Mouse (Mus musculus) left cerebral cortex, adult 11 months (tissue): ENCODE data around the gene Usp35.

ENCODE experiments used
- DNase-seq: peaks from one replicate; pipeline ENCODE4 v3.0.0; 2022; ENCODE audit warnings: low spot score

Usp35 gene

DNA sequence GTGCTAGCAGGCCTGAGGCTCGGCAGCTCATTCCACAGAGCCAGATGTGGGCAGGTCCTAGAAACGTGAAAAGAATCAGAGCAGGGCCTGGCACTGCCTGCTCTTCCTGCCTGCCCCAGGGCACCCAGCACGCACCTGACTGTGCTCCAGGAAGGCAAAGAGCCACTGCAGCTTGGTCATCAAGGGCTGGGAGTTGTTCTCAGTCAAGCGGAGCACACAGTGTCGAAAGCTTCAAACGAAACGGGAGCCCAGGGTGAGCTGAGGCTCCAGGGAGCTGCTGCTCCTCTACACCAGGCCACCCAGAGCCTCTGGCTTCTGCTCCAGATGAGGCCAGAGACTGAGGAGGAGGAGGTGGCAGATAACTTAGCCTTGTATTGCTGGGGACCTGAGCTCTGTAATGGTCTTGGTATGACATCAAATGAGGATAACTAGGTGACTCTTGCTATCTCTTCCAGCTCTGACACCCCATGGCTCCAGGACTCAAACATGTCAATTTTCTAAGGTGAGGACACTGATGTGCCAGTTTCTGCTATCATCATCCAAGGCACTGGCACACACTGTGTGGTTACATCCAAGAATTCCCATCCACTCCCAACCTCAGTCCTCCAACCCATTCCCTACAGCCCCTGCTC is 18.3 kb downstream of the Usp35 start:
- DNase-seq, result no peak

GRCm38 (mm10) chr7:97312856-97313255 is 19.0 kb downstream of the Usp35 start:
- no peak for DNase-seq

- DNase-seq, result no peak
These were observed 19.6 kb downstream of the Usp35 start for GRCm38 (mm10) chr7:97312196-97312595.

DNA sequence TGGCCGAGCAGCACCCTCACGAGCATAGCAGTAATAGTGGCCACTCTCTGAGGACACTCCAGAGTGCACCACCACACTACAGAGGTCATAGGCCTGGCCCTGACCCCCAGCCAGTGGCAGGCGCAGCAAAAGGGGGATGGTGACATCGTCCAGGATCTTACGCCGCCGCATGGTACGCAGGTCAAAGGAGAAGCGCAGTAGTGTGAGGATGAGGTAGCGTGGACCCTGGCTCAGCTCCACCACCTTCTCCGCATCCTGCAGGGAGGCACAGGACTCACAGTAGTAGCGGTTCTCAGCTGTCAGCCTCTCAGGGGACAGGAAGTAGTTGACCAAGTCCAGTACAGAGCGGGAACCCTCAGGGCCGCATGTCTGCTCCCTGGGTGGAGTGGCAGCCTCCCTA is 20.2 kb downstream of the Usp35 start:
- DNase-seq, result no peak

DNA sequence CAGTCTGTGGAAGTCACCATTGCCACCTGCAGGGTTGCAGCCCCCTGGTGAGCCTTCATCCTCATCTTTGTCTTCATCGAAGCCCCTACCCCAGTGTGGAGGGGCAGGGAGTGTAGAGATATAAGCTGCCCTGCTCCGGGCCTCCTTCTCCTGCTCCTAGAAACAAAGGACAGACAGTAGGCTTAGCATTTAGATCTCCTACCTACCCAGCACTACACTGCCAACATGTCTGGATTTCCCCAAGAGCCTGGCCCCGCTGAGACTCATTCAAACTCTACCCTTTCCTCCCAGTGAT is 21.5 kb downstream of the Usp35 start:
- DNase-seq, result no peak

GRCm38 (mm10) chr7:97309461-97310340 is 22.1 kb downstream of the Usp35 start:
- DNase-seq, result no peak

DNA sequence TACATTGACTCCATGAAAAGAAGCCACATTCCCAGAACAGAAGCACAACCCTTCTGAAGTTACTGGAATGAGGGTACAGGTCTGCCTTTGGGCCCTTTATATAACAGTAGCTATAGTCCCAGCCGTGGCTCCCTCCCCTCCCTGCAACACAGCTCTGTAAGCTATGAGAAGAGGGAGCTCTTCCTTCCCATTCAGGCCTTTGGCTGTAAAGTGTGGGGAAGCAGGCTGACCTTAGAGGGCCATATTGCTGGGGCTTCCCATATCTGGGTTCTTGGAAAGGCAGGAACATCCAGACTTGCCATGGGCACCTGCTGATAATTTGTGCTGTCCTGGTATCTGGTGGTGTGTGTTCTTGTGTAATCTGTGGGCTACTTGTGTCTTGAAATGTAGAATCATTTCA is 24.3 kb downstream of the Usp35 start:
- no peak for DNase-seq

- DNase-seq, result no peak
These were observed 25.0 kb downstream of the Usp35 start for GRCm38 (mm10) chr7:97306813-97307212.

GRCm38 (mm10) chr7:97305206-97305605 is 26.6 kb downstream of the Usp35 start:
- no peak for DNase-seq

DNA sequence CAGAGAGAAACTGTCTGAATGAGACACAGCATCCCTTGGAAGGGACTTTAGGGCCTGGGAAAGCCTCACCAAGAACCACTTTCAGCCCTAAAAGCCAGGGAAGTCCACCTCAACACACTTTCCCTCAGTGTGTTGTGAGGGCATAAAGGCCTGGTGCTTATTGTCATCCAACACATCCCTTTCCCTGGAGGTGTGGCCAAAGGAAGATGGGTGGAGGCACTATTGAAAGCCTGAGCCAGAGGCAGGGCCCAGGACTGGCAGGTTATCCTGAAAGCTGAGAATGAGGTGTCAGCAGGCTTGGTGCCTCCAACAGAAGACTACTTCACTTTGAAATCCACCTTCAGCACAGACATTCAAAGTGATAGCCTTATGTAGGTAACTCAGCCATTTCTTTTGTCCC is 27.3 kb downstream of the Usp35 start:
- no peak for DNase-seq

DNA sequence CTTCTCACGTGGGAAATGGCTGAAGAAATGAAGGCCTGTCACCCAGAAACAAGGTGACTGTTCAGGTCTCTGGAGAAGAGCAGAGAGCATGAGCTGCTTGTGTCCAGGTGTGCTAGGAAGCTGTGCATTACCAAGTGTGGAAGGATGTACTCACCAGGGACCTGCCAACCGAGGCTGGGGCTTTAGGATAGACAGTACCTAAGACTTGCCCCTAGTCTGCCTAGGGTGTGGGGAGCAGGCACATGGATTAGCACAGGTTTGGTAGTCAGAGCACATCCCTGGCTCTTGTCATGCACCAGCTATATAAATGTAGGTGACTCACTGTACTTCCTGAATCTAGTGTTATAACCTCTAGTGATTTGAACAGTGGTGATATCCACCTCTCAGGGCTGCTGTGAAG is 28.2 kb downstream of the Usp35 start:
- no peak for DNase-seq

GRCm38 (mm10) chr7:97302876-97303275 is 28.9 kb downstream of the Usp35 start:
- DNase-seq, result no peak

DNA sequence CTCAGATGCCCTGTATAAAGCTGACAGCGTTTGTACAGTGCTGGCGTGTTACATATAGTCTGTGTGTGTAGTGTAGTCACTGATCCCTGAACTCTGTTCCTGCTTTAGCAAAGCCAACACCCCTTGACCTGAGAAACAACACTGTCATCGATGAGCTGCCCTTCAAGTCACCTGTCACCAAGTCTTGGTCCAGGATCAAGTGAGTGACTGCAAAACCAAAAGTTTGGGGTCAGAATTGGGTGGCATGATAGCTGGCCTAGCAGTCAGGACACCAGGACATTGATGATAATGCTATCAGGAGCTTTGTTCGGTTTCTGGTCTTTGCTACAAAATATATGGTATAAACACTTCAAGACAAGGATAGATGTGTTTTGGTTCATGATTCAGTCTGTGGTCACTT is 29.6 kb downstream of the Usp35 start:
- DNase-seq, result no peak

- no peak for DNase-seq
These were observed 30.5 kb downstream of the Usp35 start for GRCm38 (mm10) chr7:97301321-97301720.

GRCm38 (mm10) chr7:97300914-97301313 is 30.9 kb downstream of the Usp35 start:
- DNase-seq, result no peak

DNA sequence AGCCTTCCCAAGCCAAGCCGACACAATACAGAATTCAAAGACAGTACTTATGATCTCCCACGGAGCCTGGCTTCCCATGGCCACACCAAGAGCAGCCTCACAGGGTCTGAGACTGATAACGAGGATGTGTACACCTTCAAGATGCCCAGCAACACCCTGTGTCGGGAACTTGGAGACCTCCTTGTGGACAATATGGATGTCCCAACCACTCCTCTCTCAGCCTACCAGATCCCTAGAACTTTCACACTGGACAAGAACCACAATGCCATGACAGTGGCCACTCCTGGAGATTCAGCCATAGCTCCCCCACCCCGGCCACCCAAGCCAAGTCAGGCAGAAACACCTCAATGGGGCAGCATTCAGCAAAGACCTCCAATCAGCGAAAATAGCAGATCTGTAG is 32.9 kb downstream of the Usp35 start:
- DNase-seq, result no peak

DNA sequence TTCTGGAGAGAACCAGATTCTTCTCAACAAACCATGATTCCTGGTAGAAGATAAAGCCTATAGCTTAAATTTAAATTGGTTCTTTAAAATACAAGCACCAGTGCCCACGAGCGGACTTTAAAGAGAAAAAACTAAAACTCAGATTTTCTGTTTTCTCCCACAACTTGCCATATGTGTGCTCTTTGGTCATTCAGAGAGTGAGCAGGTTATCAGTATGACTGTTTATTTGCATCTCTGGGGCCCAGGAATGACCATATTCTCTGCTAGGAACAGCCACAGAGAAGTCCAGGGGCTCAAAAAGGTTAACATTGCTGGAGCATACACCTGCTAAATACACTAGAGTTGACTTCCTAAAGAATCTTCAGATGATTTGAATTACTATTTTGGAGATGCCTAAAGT is 33.5 kb downstream of the Usp35 start:
- no peak for DNase-seq

- peak; percentile 65 for DNase-seq
These were observed 34.4 kb downstream of the Usp35 start for GRCm38 (mm10) chr7:97297466-97297865.

DNA sequence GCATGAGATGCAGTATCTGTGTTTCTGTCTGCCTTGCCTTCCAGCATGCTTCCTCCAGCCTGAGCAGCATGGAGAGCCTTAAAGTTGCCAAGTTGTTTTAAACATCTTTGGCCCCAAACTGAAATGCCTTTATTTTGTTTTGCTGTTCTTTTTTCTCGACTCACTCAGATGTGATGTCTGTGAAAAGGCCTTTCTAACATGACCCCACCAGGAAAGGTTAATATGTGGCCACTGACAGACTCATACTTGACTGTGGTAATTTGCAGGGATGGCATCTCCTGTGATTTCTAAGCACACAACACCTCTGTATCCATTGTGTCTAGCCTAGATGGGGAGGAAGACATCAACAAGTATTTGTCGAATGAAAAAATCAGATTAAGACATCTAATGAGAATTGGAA is 34.8 kb downstream of the Usp35 start:
- no peak for DNase-seq

- no peak for DNase-seq
These were observed 60.8 kb downstream of the Usp35 start for GRCm38 (mm10) chr7:97271068-97271467.

DNA sequence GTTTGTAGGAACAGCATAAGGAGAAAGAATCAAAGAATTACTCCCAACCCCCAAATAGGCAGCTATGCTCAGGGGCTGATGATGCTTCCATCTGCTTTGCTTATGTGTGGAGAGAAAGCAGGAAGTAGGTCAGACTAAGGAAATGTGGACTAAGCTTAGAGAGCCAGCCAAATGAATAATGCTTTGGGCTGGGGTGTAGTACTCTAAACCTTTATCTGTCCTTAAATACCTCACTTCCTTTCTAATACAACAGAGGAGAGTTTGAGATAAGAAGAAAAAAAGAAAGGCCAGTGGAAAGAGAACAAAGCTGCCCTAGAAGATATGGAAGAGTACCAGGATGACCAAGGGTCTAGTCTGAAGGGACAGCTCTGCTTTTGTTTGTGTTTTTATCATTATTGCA is 61.5 kb downstream of the Usp35 start:
- DNase-seq, result no peak

DNA sequence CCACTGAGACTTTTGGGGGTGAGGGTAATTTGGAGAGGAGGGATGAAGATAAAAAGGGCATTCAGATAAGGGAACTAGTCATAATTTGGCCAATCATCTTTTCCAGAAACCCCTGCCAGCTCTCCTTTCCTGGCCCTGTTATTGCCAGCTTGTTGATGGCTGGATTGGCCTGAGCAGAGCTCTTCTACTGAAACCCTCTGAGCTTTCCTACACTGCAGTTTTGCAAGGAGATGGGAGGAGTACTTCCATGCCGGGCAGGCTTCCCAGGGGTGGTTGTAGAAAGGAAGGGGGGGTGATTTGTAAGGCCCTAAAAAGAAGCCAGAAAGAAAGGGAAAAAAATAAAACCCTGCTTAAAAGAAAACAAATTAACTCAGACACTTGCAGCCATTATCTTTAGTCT is 69.3 kb downstream of the Usp35 start:
- no peak for DNase-seq
